Mouse (Mus musculus) brain, embryonic 14.5 days (tissue): ENCODE results near the gene Brca2. TPM values are rescaled to one million over a fixed set of nuclear protein-coding genes. Genes with fewer than 3 reads are reported as not detected.

ENCODE experiments used
- DNase-seq: peaks from one replicate; pipeline ENCODE4 v3.0.0-alpha.2; 2011; ENCODE audit warnings: low read depth
- CTCF ChIP-seq: fragments of 200-500 bp; IDR thresholded peaks from 2 replicates; pipeline ENCODE4 v1.5.1; 2012; ENCODE audit warnings: inconsistent platforms, mild to moderate bottlenecking, moderate library complexity, borderline replicate concordance; ENCODE audit not compliant: insufficient read depth, insufficient read length; ENCODE audit errors: extremely low read depth
- POLR2A ChIP-seq: fragments of 200-500 bp; IDR thresholded peaks from 2 replicates; pipeline ENCODE4 v1.6.1; 2012; ENCODE audit warnings: mild to moderate bottlenecking, inconsistent platforms, borderline replicate concordance; ENCODE audit not compliant: poor library complexity, insufficient read depth, insufficient read length, severe bottlenecking; ENCODE audit errors: extremely low read depth
- polyA plus RNA-seq: library from polyadenylated mRNA; depleted of rRNA; stranded (reverse); fragments of >200 nt; gene quantifications from 2 replicates; pipeline ENCODE4 v1.2.3, GENCODE M21; 2012

Gene Brca2
- polyA plus RNA-seq, 1 experiment, result 14.9 TPM

- peak; percentile 73 for DNase-seq
- no peak for TF ChIP-seq CTCF
- no peak for TF ChIP-seq POLR2A
These were observed 48.2 kb downstream of the Brca2 start for GRCm38 (mm10) chr5:150570496-150571219.

- DNase-seq, result no peak
- TF ChIP-seq CTCF, result no peak
- no peak for TF ChIP-seq POLR2A
These were observed 52.0 kb downstream of the Brca2 start for GRCm38 (mm10) chr5:150574403-150574802.

GRCm38 (mm10) chr5:150574885-150575284 is 52.5 kb downstream of the Brca2 start:
- DNase-seq, result no peak
- no peak for TF ChIP-seq POLR2A
- TF ChIP-seq CTCF, result no peak

GRCm38 (mm10) chr5:150576832-150577231 is 54.4 kb downstream of the Brca2 start:
- DNase-seq, result no peak
- TF ChIP-seq POLR2A (no peak), CTCF (no peak)

GRCm38 (mm10) chr5:150578613-150579171 is 56.3 kb downstream of the Brca2 start:
- no peak for TF ChIP-seq POLR2A
- TF ChIP-seq CTCF, result no peak
- no peak for DNase-seq

- TF ChIP-seq CTCF (no peak), POLR2A (no peak)
- DNase-seq, result peak; percentile 11
These were observed 58.8 kb downstream of the Brca2 start for GRCm38 (mm10) chr5:150581180-150581579.

GRCm38 (mm10) chr5:150583181-150583580 is 60.8 kb downstream of the Brca2 start:
- no peak for TF ChIP-seq CTCF
- TF ChIP-seq POLR2A, result no peak
- no peak for DNase-seq

GRCm38 (mm10) chr5:150583622-150584336 is 61.3 kb downstream of the Brca2 start:
- TF ChIP-seq CTCF, result no peak

GRCm38 (mm10) chr5:150584337-150584729 is 61.9 kb downstream of the Brca2 start:
- DNase-seq, result no peak
- TF ChIP-seq CTCF (no peak), POLR2A (no peak)

More at GRCm38 (mm10) chr5:150583622-150584336, 61.3 kb downstream of the Brca2 start:
- DNase-seq, result no peak

GRCm38 (mm10) chr5:150589945-150590344 is 67.5 kb downstream of the Brca2 start:
- no peak for DNase-seq
- no peak for TF ChIP-seq CTCF
- no peak for TF ChIP-seq POLR2A

GRCm38 (mm10) chr5:150592186-150592903 is 69.9 kb downstream of the Brca2 start:
- TF ChIP-seq CTCF (no peak), POLR2A (no peak)
- DNase-seq, result no peak
